Mouse (Mus musculus) embryonic facial prominence, embryonic 11.5 days (tissue): ENCODE measurements around the gene Crybb1. TPM values are rescaled to one million over a fixed set of nuclear protein-coding genes. Genes with fewer than 3 reads are reported as not detected.

ENCODE experiments used
- ATAC-seq: fragments of 200-750 bp; cut with Nextera tagmentation; replicated peaks from 2 replicates; pipeline ENCODE4 v1.8.0; 2017; ENCODE audit warnings: low read depth; ENCODE audit not compliant: insufficient number of reproducible peaks, low FRiP score, low TSS enrichment
- DNase-seq: peaks from one replicate; pipeline ENCODE4 v3.0.0-alpha.2; 2015; ENCODE audit warnings: low spot score
- H3K27ac ChIP-seq: fragments of 300-500 bp; sonication (generic); replicated peaks from 2 replicates; pipeline ENCODE4 v1.5.1; 2014; ENCODE audit warnings: mild to moderate bottlenecking, low read depth, low read length, control low read depth
- H3K27me3 ChIP-seq: fragments of 300-500 bp; sonication (generic); 2 replicates; pipeline ENCODE4 v1.6.1; 2014; ENCODE audit warnings: mild to moderate bottlenecking, low read length, moderate library complexity, mixed read lengths; ENCODE audit not compliant: control insufficient read depth, insufficient read depth
- H3K36me3 ChIP-seq: fragments of 300-500 bp; sonication (generic); replicated peaks from 2 replicates; pipeline ENCODE4 v1.6.1; 2014; ENCODE audit warnings: low read depth, mild to moderate bottlenecking, low read length, moderate library complexity, mixed read lengths; ENCODE audit not compliant: control insufficient read depth, insufficient read depth
- H3K4me1 ChIP-seq: fragments of 300-500 bp; sonication (generic); 2 replicates; pipeline ENCODE4 v1.6.1; 2014; ENCODE audit warnings: low read length, mixed read lengths; ENCODE audit not compliant: control insufficient read depth, insufficient read depth
- H3K4me2 ChIP-seq: fragments of 300-500 bp; sonication (generic); 2 replicates; pipeline ENCODE4 v1.6.1; 2014; ENCODE audit warnings: low read depth, mild to moderate bottlenecking, control low read depth, low read length, moderate library complexity
- H3K4me3 ChIP-seq: fragments of 300-500 bp; sonication (generic); 2 replicates; pipeline ENCODE4 v1.5.1; 2014; ENCODE audit warnings: low read depth, low read length, control low read depth
- H3K9ac ChIP-seq: fragments of 300-500 bp; sonication (generic); replicated peaks from 2 replicates; pipeline ENCODE4 v1.6.1; 2014; ENCODE audit warnings: mild to moderate bottlenecking, control low read depth, low read length
- H3K9me3 ChIP-seq: fragments of 300-500 bp; sonication (generic); replicated peaks from 2 replicates; pipeline ENCODE4 v1.6.1; 2016; ENCODE audit warnings: mild to moderate bottlenecking, low read length, inconsistent platforms, mixed read lengths; ENCODE audit not compliant: control insufficient read depth
- WGBS: fragments of 180-500 bp; shearing (Covaris S2); extraction: QIAGEN DNeasy Blood & Tissue Kit; methylation state at CpG from one replicate; pipeline ENCODE4 v1.1.7; 2014; 5-methylcytosine and 5-hydroxymethylcytosine counted together
- polyA plus RNA-seq: library from polyadenylated mRNA; unstranded; fragments of >200 nt; fragmentation: Nextera tagmentation; extraction: Ambion mirVana; gene quantifications from 2 replicates; pipeline ENCODE4 v1.2.1, GENCODE M21; 2014

Crybb1 gene
- polyA plus RNA-seq, 1 experiment from 2014 or later, result 2.7 TPM

GRCm38 (mm10) chr5:112237866-112238570, 17.6 kb upstream of the Crybb1 start:
- no peaks in the 10 kb centered on the region for H3K9me3 ChIP-seq
- ATAC-seq (0 out of 2 replicates have a peak, but pooled peaks have one; percentile 1), DNase-seq (no peak)
- no peaks in the 10 kb centered on the region for H3K27me3 ChIP-seq
- H3K4me2 ChIP-seq, result no peak overlapping the region
- no peak overlapping the region for H3K4me3 ChIP-seq
- no peaks in the 10 kb centered on the region for H3K36me3 ChIP-seq
- 39% methylated on average over 9 of the region's 9 CpGs for WGBS
- H3K4me1 ChIP-seq, result 0 out of 2 replicates have a peak, but pooled peaks cover 2% of the 10 kb centered on the region
- H3K27ac ChIP-seq, result peak overlapping the region; percentile 52
- peak overlapping the region; percentile 25; the same call in 1 of the 2 replicates for H3K9ac ChIP-seq

- Histone ChIP-seq H3K27me3 (no peaks in the 10 kb centered on the region), H3K9me3 (no peaks in the 10 kb centered on the region), H3K36me3 (no peaks in the 10 kb centered on the region), H3K4me2 (no peak overlapping the region), H3K9ac (no peak overlapping the region), H3K4me3 (no peak overlapping the region), H3K4me1 (0 out of 2 replicates have a peak, but pooled peaks cover 2% of the 10 kb centered on the region), H3K27ac (0 out of 2 replicates have a peak overlapping the region, but pooled peaks have one; percentile 35)
- ATAC-seq (0 out of 2 replicates have a peak, but pooled peaks have one; percentile 19), DNase-seq (no peak)
- WGBS, result 63% methylated on average over 3 of the region's 3 CpGs
Observed at GRCm38 (mm10) chr5:112238781-112239482, 16.7 kb upstream of the Crybb1 start.

GRCm38 (mm10) chr5:112240761-112241160, 14.9 kb upstream of the Crybb1 start:
- H3K4me3 ChIP-seq, result no peak overlapping the region
- H3K9me3 ChIP-seq, result no peaks in the 10 kb centered on the region
- no peak overlapping the region for H3K9ac ChIP-seq
- peak; percentile 92 for DNase-seq
- H3K27me3 ChIP-seq, result no peaks in the 10 kb centered on the region
- 2% methylated on average over 10 of the region's 10 CpGs for WGBS
- 0 out of 2 replicates have a peak, but pooled peaks cover 2% of the 10 kb centered on the region for H3K4me1 ChIP-seq
- H3K4me2 ChIP-seq, result no peak overlapping the region
- H3K27ac ChIP-seq, result no peak overlapping the region
- ATAC-seq, result peak; percentile 41
- H3K36me3 ChIP-seq, result no peaks in the 10 kb centered on the region

- H3K36me3 ChIP-seq, result no peaks in the 10 kb centered on the region
- H3K27me3 ChIP-seq, result no peaks in the 10 kb centered on the region
- H3K4me2 ChIP-seq, result no peak overlapping the region
- H3K9ac ChIP-seq, result no peak overlapping the region
- DNase-seq (no peak), ATAC-seq (no peak)
- no peak overlapping the region for H3K4me3 ChIP-seq
- no peak overlapping the region for H3K27ac ChIP-seq
- 82% methylated on average over 2 of the region's 2 CpGs for WGBS
- no peaks in the 10 kb centered on the region for H3K9me3 ChIP-seq
- H3K4me1 ChIP-seq, result 0 out of 2 replicates have a peak, but pooled peaks cover 2% of the 10 kb centered on the region
Observed at GRCm38 (mm10) chr5:112241849-112242248, 13.8 kb upstream of the Crybb1 start.

- H3K36me3 ChIP-seq, result no peaks in the 10 kb centered on the region
- WGBS, result 71% methylated on average over 5 of the region's 5 CpGs
- no peak overlapping the region for H3K4me3 ChIP-seq
- H3K27ac ChIP-seq, result no peak overlapping the region
- H3K4me1 ChIP-seq, result 0 out of 2 replicates have a peak, but pooled peaks cover 2% of the 10 kb centered on the region
- H3K27me3 ChIP-seq, result no peaks in the 10 kb centered on the region
- no peak overlapping the region for H3K4me2 ChIP-seq
- ATAC-seq, result no peak
- H3K9me3 ChIP-seq, result no peaks in the 10 kb centered on the region
- H3K9ac ChIP-seq, result no peak overlapping the region
- DNase-seq, result no peak
Observed at GRCm38 (mm10) chr5:112242361-112242778, 13.2 kb upstream of the Crybb1 start.

GRCm38 (mm10) chr5:112243041-112243440, 12.6 kb upstream of the Crybb1 start:
- Histone ChIP-seq H3K4me3 (no peak overlapping the region), H3K4me1 (no peaks in the 10 kb centered on the region), H3K4me2 (no peak overlapping the region), H3K27ac (no peak overlapping the region), H3K27me3 (no peaks in the 10 kb centered on the region), H3K36me3 (no peaks in the 10 kb centered on the region), H3K9me3 (no peaks in the 10 kb centered on the region), H3K9ac (no peak overlapping the region)
- no peak for DNase-seq
- 55% methylated on average over 5 of the region's 5 CpGs for WGBS
- no peak for ATAC-seq

- H3K4me1 ChIP-seq, result no peaks in the 10 kb centered on the region
- no peak overlapping the region for H3K9ac ChIP-seq
- no peaks in the 10 kb centered on the region for H3K36me3 ChIP-seq
- no peak overlapping the region for H3K27ac ChIP-seq
- ATAC-seq (no peak), DNase-seq (no peak)
- 66% methylated on average over 10 of the region's 10 CpGs for WGBS
- H3K9me3 ChIP-seq, result no peaks in the 10 kb centered on the region
- no peak overlapping the region for H3K4me3 ChIP-seq
- H3K27me3 ChIP-seq, result no peaks in the 10 kb centered on the region
- H3K4me2 ChIP-seq, result no peak overlapping the region
Observed at GRCm38 (mm10) chr5:112243539-112244274, 11.9 kb upstream of the Crybb1 start.
